Mouse (Mus musculus): ENCODE measurements around the gene Tmem135. TPM values are rescaled to one million over a fixed set of nuclear protein-coding genes. Genes with fewer than 3 reads are reported as not detected.

The Tmem135 gene
- total and polyA plus RNA-seq, 3 experiments, result 7.4 to 33.9 TPM; not detected in 1

DNA sequence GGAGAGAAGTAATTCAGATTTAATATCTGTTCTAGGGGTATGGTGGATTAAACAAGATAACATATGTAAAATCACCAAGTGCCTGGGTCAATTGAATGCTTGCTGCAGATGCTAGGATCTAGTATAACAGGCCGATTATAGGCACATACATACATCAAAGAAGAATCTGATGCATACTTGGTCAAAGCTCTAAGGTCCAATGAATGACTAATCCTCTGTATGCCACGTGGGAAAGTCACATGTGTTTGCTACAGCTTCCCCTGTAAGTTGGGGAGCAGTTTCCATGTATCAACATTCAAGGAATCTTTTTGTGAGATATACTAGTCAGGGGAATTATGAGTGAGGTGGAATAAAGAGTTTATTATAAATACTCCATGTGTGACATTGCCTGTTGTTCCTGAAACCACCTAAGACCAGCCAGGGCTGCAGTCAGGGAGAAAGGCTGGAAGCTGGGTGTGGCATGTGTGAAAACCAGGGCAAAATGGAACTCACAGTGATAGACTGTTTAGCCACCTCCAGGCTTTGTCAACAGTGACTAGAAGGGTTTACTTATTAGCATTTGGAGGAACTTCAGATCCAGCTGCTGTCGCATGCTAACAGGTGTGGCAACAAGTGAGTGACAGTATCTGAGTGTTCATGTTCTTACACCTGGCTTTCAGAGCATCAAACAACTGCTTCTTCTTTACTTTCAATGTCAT lies 6.0 kb downstream of the Tmem135 start:
- no peak overlapping the region for H3K4me3 ChIP-seq (ENCODE audit: control insufficient read depth in 1 of 2, insufficient read depth in 1 of 2, low read depth in 2 of 2, low read length in 2 of 2)
- no peaks in the 10 kb centered on the region for H3K4me1 ChIP-seq (ENCODE audit: control insufficient read depth in 1 of 2, insufficient read depth in 2 of 2, low read length in 2 of 2)
- no peaks in the 10 kb centered on the region for H3K9me3 ChIP-seq (replicated peaks; ENCODE audit: insufficient read depth, low read length)
- no peak overlapping the region for H3K27ac ChIP-seq (ENCODE audit: control insufficient read depth, low read depth, low read length)
- H3K36me3 ChIP-seq (ENCODE audit: control insufficient read depth in 1 of 2, insufficient read depth in 2 of 2, low read length in 2 of 2), result no peaks in the 10 kb centered on the region
- no peak overlapping the region for H3K9ac ChIP-seq (ENCODE audit: control insufficient read depth, low read depth, low read length, poor library complexity, severe bottlenecking)
- TF ChIP-seq RAD21 (IDR thresholded peaks at IDR 0.05; ENCODE audit: low read depth, low read length), result no peak
- no peak for TF ChIP-seq TBP (IDR thresholded peaks at IDR 0.05; ENCODE audit: low read depth, low read length)
- H3K79me2 ChIP-seq (ENCODE audit: control insufficient read depth, insufficient read depth, low read length, poor library complexity), result no peaks in the 10 kb centered on the region
- peaks cover 6 to 10% of the 10 kb centered on the region in 2 experiments; a peak in 3 of 4 replicates for H3K27me3 ChIP-seq (ENCODE audit: control insufficient read depth in 1 of 2, insufficient read depth in 2 of 2, low read length in 2 of 2)
- no peak for DNase-seq (ENCODE audit: low read depth, low spot score)

GRCm38 (mm10) chr7:89396386-89396785 lies 7.6 kb downstream of the Tmem135 start:
- no peak overlapping the region for H3K27ac ChIP-seq (ENCODE audit: control insufficient read depth, low read depth, low read length)
- no peak for DNase-seq (ENCODE audit: low read depth, low spot score)
- H3K79me2 ChIP-seq (ENCODE audit: control insufficient read depth, insufficient read depth, low read length, poor library complexity), result no peaks in the 10 kb centered on the region
- peaks cover 5 to 10% of the 10 kb centered on the region in 2 experiments; a peak in 3 of 4 replicates for H3K27me3 ChIP-seq (ENCODE audit: control insufficient read depth in 1 of 2, insufficient read depth in 2 of 2, low read length in 2 of 2)
- no peaks in the 10 kb centered on the region for H3K4me1 ChIP-seq (ENCODE audit: control insufficient read depth in 1 of 2, insufficient read depth in 2 of 2, low read length in 2 of 2)
- no peaks in the 10 kb centered on the region for H3K36me3 ChIP-seq (ENCODE audit: control insufficient read depth in 1 of 2, insufficient read depth in 2 of 2, low read length in 2 of 2)
- H3K4me3 ChIP-seq (ENCODE audit: control insufficient read depth in 1 of 2, insufficient read depth in 1 of 2, low read depth in 2 of 2, low read length in 2 of 2), result no peak overlapping the region
- no peak overlapping the region for H3K9ac ChIP-seq (ENCODE audit: control insufficient read depth, low read depth, low read length, poor library complexity, severe bottlenecking)
- H3K9me3 ChIP-seq (replicated peaks; ENCODE audit: insufficient read depth, low read length), result no peaks in the 10 kb centered on the region
- no peak for TF ChIP-seq ZC3H11A (IDR thresholded peaks at IDR 0.05; ENCODE audit: low read depth, low read length)
- TF ChIP-seq MAFK (IDR thresholded peaks at IDR 0.05; ENCODE audit: borderline replicate concordance, low read depth, low read length), result no peak
- TF ChIP-seq NELFE (IDR thresholded peaks at IDR 0.05; ENCODE audit: low read depth, low read length), result no peak
- TF ChIP-seq POLR2AphosphoS5 (IDR thresholded peaks at IDR 0.05; ENCODE audit: borderline replicate concordance, low read depth, low read length), result no peak

DNA sequence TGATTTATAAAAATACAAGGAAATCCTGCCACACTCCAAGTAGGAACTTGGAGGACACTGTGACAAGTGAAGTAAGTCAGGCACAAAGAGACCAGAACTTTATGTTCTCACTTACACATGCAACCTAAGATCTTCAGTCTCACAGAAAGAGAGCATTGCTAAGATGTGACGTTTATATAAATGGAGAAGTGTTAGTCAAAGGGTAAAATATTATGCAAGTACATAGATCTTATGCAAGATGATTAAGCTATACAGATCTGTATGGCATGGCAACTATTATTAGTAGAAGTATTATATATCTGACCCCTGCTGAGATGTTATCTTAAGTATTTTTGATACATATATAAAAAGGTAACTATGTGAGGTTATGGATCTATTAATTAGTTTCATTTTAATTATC lies 8.6 kb downstream of the Tmem135 start:
- TF ChIP-seq POLR2A (IDR thresholded peaks at IDR 0.05; ENCODE audit: control insufficient read depth in 1 of 2, insufficient read depth in 1 of 2, low read depth in 1 of 2, low read length in 2 of 2, poor library complexity in 1 of 2) (no peak), TAL1 (IDR thresholded peaks at IDR 0.05; ENCODE audit: low read length) (no peak), MAX (IDR thresholded peaks at IDR 0.05; ENCODE audit: low read length) (no peak), ETS1 (IDR thresholded peaks at IDR 0.05; ENCODE audit: low read depth, low read length) (no peak), MXI1 (IDR thresholded peaks at IDR 0.05; ENCODE audit: low read depth, low read length) (no peak), RAD21 (IDR thresholded peaks at IDR 0.05; ENCODE audit: low read depth, low read length) (no peak), POLR2AphosphoS2 (IDR thresholded peaks at IDR 0.05; ENCODE audit: low read length) (no peak), ZC3H11A (IDR thresholded peaks at IDR 0.05; ENCODE audit: low read depth, low read length) (no peak), ZMIZ1 (IDR thresholded peaks at IDR 0.05; ENCODE audit: low read depth, low read length) (no peak), E2F4 (IDR thresholded peaks at IDR 0.05; ENCODE audit: borderline replicate concordance, low read depth, low read length) (no peak), SMC3 (IDR thresholded peaks at IDR 0.05; ENCODE audit: low read depth, low read length) (no peak), TBP (IDR thresholded peaks at IDR 0.05; ENCODE audit: low read depth, low read length) (no peak), MAZ (IDR thresholded peaks at IDR 0.05; ENCODE audit: low read depth, low read length) (no peak), UBTF (IDR thresholded peaks at IDR 0.05; ENCODE audit: borderline replicate concordance, insufficient read depth, low read depth, low read length) (no peak), MAFK (IDR thresholded peaks at IDR 0.05; ENCODE audit: borderline replicate concordance, low read depth, low read length) (no peak), USF2 (IDR thresholded peaks at IDR 0.05; ENCODE audit: borderline replicate concordance in 1 of 2, insufficient read depth in 1 of 2, low read depth in 1 of 2, low read length in 2 of 2) (no peak), NRF1 (IDR thresholded peaks at IDR 0.05; ENCODE audit: insufficient read depth, low read depth, low read length, poor library complexity, severe bottlenecking) (no peak), MYB (IDR thresholded peaks at IDR 0.05; ENCODE audit: low read depth, low read length) (no peak), ZKSCAN1 (IDR thresholded peaks at IDR 0.05; ENCODE audit: low read depth, low read length) (no peak)
- H3K79me2 ChIP-seq (ENCODE audit: control insufficient read depth, insufficient read depth, low read length, poor library complexity), result no peaks in the 10 kb centered on the region
- DNase-seq (ENCODE audit: low read depth, low spot score), result no peak
- no peak overlapping the region for H3K9ac ChIP-seq (ENCODE audit: control insufficient read depth, low read depth, low read length, poor library complexity, severe bottlenecking)
- H3K27ac ChIP-seq (ENCODE audit: control insufficient read depth, low read depth, low read length), result no peak overlapping the region
- peaks cover 1 to 6% of the 10 kb centered on the region in 2 experiments; a peak in 3 of 4 replicates for H3K27me3 ChIP-seq (ENCODE audit: control insufficient read depth in 1 of 2, insufficient read depth in 2 of 2, low read length in 2 of 2)
- H3K36me3 ChIP-seq (ENCODE audit: control insufficient read depth in 1 of 2, insufficient read depth in 2 of 2, low read length in 2 of 2), result no peaks in the 10 kb centered on the region
- H3K4me1 ChIP-seq (ENCODE audit: control insufficient read depth in 1 of 2, insufficient read depth in 2 of 2, low read length in 2 of 2), result no peaks in the 10 kb centered on the region
- H3K9me3 ChIP-seq (replicated peaks; ENCODE audit: insufficient read depth, low read length), result no peaks in the 10 kb centered on the region
- no peak overlapping the region for H3K4me3 ChIP-seq (ENCODE audit: control insufficient read depth in 1 of 2, insufficient read depth in 1 of 2, low read depth in 2 of 2, low read length in 2 of 2)
